Mouse (Mus musculus): Measurements from ENCODE around the gene Tmem132b.

DNA sequence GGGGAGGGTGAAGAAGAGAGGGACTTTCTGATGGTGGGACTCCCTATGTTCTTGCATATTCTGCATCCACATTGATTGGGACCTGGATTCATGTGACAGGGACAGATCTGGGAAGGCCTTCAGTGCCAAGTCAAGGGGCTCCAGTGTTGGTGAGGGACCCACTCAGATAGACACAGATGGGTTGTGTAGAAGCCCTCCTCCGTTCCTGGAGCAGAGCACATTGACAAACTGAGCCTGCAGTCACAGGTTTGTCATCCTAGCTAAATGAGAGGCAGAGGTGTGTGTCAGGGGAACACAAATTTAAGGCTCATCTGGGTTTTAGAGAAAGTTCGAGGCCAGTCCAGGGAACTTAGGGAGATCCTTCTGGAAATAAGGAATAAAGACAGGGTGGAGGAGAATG is 51.7 kb downstream of the Tmem132b start:
- TF ChIP-seq CTCF (IDR thresholded peaks at IDR 0.05; ENCODE audit: control insufficient read depth, insufficient read depth, insufficient read length) (no peak), MYOD1 (IDR thresholded peaks at IDR 0.05; ENCODE audit: control insufficient read depth, insufficient read length, low read depth) (no peak), FOSL1 (IDR thresholded peaks at IDR 0.05; ENCODE audit: insufficient read depth, low read length, poor library complexity, severe bottlenecking) (no peak), CEBPB (IDR thresholded peaks at IDR 0.05; ENCODE audit: low read depth) (no peak), MAX (IDR thresholded peaks at IDR 0.05) (no peak)
